Mouse (Mus musculus) thymus, adult 2 months (tissue): ENCODE measurements around the gene Olfr1330. TPM values are rescaled to one million over a fixed set of nuclear protein-coding genes. Genes with fewer than 3 reads are reported as not detected.
"Not testable (repeated sequence)": the region's sequence is repeated elsewhere in the genome, so short reads cannot be mapped to it uniquely, and the experiment has no call there.

Experiments used
- DNase-seq: peaks from one replicate; pipeline ENCODE4 v3.0.0; 2021
- H3K27ac ChIP-seq: fragments of 200-500 bp; 2 replicates; pipeline ENCODE4 v1.5.1; 2012; ENCODE audit warnings: low read length, control low read depth; ENCODE audit not compliant: control insufficient read depth, insufficient read depth
- H3K27me3 ChIP-seq: fragments of 200-500 bp; 2 replicates; pipeline ENCODE4 v1.6.1; 2012; ENCODE audit warnings: mild to moderate bottlenecking, low read length, moderate library complexity, mixed read lengths; ENCODE audit not compliant: control insufficient read depth, insufficient read depth
- H3K36me3 ChIP-seq: fragments of 200-500 bp; 2 replicates; pipeline ENCODE4 v1.6.1; 2012; ENCODE audit warnings: mild to moderate bottlenecking, low read length, moderate library complexity; ENCODE audit not compliant: control insufficient read depth, insufficient read depth
- H3K4me1 ChIP-seq: fragments of 200-500 bp; replicated peaks from 2 replicates; pipeline ENCODE4 v1.6.1; 2012; ENCODE audit warnings: low read length; ENCODE audit not compliant: control insufficient read depth, insufficient read depth
- H3K4me3 ChIP-seq: fragments of 200-500 bp; 2 replicates; pipeline ENCODE4 v1.5.1; 2012; ENCODE audit warnings: mild to moderate bottlenecking, low read length, control low read depth, moderate library complexity; ENCODE audit not compliant: control insufficient read depth, insufficient read depth
- CTCF ChIP-seq: fragments of 200-500 bp; IDR thresholded peaks from 2 replicates; pipeline ENCODE4 v1.5.1; 2012; ENCODE audit warnings: mild to moderate bottlenecking, control low read depth, low read length, moderate library complexity, borderline replicate concordance; ENCODE audit not compliant: control insufficient read depth, poor library complexity, insufficient read depth; ENCODE audit errors: extremely low read depth
- POLR2A ChIP-seq: fragments of 200-500 bp; IDR thresholded peaks from 2 replicates; pipeline ENCODE4 v1.6.1; 2012; ENCODE audit warnings: mild to moderate bottlenecking, low read length, control low read depth, moderate library complexity; ENCODE audit not compliant: control insufficient read depth, poor library complexity, insufficient read depth; ENCODE audit errors: extremely low read depth
- WGBS: fragments of 180-500 bp; shearing (Covaris S2); methylation state at CpG from one replicate; pipeline ENCODE4 v1.1.7; 2018; 5-methylcytosine and 5-hydroxymethylcytosine counted together
- polyA plus RNA-seq: library from polyadenylated mRNA; depleted of rRNA; stranded (reverse); fragments of >200 nt; gene quantifications from 2 replicates; pipeline ENCODE4 v1.2.3, GENCODE M21; 2012; rRNA removed

The Olfr1330 gene
- polyA plus RNA-seq, result not detected in 2 replicates

DNA sequence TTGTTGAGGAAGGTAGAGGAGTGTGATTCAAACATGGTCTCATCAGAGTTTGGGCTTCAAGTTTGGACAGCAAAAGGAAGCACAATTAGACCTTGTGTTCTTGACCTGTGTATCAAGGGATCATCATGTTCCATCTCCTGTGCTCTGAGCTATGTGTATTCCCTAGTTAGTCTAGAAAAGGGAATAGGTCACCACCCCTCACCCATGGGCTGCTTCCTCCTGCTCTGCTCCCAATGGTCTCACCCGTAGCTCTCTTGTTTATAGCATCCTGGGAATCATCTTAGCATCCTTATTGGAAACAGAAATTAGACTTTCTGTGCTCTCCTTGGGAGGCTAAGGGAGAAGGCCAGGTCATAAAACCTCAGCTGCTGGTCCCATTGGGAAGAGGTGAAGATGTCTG lies at the start of gene Olfr1330:
Gene Olfr1330 (plus strand): TSS at position 301 of the 400 bp plus-strand sequence.
- Histone ChIP-seq H3K4me1 (no peaks in the 10 kb centered on the region), H3K36me3 (no peaks in the 10 kb centered on the region), H3K27ac (no peak within 1 kb of the TSS), H3K27me3 (no peaks in the 10 kb centered on the region), H3K4me3 (no peak within 1 kb of the TSS)
- DNase-seq, result no peak
- TF ChIP-seq CTCF (no peak), POLR2A (no peak)
- whole genome bisulfite sequencing, result 89% methylated on average over 1 of the region's 1 CpGs

DNA sequence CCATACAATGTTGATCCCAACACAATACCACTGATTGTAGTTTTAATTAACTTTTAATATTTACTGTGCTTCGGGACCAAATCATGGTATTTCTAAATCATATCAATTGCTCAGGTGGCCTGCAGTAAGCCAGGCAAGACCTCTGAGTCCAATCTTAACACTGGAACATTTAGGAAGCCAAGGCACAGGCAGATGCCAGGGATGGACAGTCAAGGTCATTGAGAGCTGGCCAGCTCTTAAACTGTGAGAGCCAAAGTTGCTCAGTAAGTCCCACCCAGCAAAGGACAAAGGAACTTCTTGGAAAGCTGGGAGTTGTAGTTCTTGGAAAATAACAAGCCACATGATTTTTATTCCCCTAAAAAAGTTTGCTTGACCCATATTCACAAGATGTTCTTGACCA lies 26.6 kb upstream of the Olfr1330 start:
- H3K27me3 ChIP-seq, result no peaks in the 10 kb centered on the region
- no peak overlapping the region for H3K4me3 ChIP-seq
- TF ChIP-seq CTCF, result no peak
- no peak for TF ChIP-seq POLR2A
- H3K4me1 ChIP-seq, result no peaks in the 10 kb centered on the region
- 90% methylated on average over 1 of the region's 1 CpGs for WGBS
- no peak for DNase-seq
- no peaks in the 10 kb centered on the region for H3K36me3 ChIP-seq
- no peak overlapping the region for H3K27ac ChIP-seq

DNA sequence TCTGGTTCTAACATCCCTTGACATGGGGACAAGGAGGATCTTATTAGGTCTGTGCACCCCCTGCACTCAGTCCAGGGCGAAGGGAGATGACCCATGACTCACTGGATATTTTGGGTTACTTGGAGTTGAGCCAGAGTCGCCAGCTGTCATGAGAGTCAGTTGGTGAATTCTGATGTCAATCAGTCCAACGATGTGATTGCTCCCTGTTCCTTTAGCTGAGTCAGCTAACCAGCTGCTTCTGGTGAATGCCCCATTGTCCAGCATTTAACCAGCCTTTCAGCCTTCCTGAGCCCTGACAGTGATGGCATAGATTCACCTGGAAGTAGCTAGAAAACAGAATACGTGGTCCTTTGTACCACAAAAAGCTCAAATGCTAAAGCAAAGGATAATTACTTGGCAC lies 25.7 kb upstream of the Olfr1330 start:
- no peak for TF ChIP-seq POLR2A
- TF ChIP-seq CTCF, result no peak
- Histone ChIP-seq H3K4me3 (no peak overlapping the region), H3K27ac (no peak overlapping the region), H3K36me3 (no peaks in the 10 kb centered on the region), H3K4me1 (no peaks in the 10 kb centered on the region), H3K27me3 (no peaks in the 10 kb centered on the region)
- 62% methylated on average over 4 of the region's 4 CpGs for WGBS
- DNase-seq, result no peak

DNA sequence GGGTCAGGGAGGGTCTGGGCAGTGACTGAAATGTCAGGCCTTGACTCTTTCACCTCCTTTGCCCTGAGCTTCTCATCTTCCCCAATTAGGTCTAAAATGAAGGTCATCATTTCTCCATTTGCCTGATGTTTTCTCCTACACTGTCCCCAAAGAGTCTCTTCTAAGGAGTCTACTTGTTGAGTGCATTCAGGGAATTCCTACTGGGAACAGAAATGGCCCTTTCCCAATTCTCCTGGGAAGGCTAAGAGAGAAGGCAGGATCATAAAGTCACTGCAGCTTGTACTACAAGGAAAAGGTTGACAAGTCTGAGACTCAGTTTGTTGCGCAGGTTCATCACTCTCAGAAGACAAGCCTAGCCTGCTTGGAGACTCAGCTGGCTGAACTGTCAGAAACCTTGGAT lies 24.0 kb upstream of the Olfr1330 start, which contains the start of gene Olfr1331:
Gene Olfr1331 (plus strand): TSS at position 301 of the 400 bp plus-strand sequence.
- Histone ChIP-seq H3K36me3 (no peaks in the 10 kb centered on the region), H3K4me3 (no peak within 1 kb of the TSS), H3K4me1 (no peaks in the 10 kb centered on the region), H3K27ac (no peak within 1 kb of the TSS), H3K27me3 (no peaks in the 10 kb centered on the region)
- no peak for TF ChIP-seq POLR2A
- TF ChIP-seq CTCF, result no peak
- no peak for DNase-seq
- WGBS, result 97% methylated on average over 1 of the region's 1 CpGs

DNA sequence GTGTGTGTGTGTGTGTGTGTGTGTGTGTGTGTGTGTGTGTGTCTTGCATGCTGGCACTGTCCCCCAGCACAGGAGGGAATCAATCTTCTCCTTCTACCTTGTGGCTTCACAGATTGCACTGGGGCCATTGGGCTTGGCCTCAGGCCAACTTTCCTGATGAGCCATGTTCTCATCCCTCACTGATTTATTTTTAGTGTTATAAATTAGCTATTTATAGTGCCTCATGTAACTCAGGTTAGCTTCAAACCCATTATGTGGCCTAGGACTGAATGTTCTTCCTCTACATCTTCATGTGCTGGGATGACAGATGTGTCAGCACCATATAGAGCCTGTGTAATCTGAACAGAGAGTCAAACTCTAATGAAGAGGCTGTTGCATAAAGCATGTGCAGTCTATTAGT lies 20.8 kb upstream of the Olfr1330 start:
- Histone ChIP-seq H3K36me3 (no peaks in the 10 kb centered on the region), H3K27ac (no peak overlapping the region), H3K4me1 (no peaks in the 10 kb centered on the region), H3K4me3 (no peak overlapping the region), H3K27me3 (no peaks in the 10 kb centered on the region)
- TF ChIP-seq CTCF (no peak), POLR2A (no peak)
- no peak for DNase-seq

DNA sequence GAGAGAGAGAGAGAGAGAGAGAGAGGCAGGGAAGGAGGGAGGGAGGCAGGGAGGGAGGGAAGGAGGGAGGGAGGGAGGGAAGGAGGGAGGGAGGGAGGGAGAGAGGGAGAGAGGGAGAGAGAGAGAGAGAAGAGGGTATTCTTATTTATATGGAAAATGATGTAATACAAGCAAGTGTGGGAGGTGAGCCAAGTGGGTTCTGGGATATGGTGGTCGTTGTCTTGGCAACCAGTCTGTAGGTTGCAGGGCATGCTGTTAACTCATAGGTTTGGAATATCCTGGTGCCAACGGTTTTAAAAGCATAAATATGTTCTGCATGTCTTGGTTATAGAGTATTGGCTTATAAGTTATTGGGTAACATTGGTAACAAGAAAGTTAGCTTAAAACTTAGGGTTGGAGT lies 13.6 kb downstream of the Olfr1330 start:
- DNase-seq, result no peak
- no peak for TF ChIP-seq CTCF
- TF ChIP-seq POLR2A, result no peak
- no peaks in the 10 kb centered on the region for H3K36me3 ChIP-seq
- WGBS, result 76% methylated on average over 2 of the region's 2 CpGs
- no peaks in the 10 kb centered on the region for H3K4me1 ChIP-seq
- H3K4me3 ChIP-seq, result no peak overlapping the region
- no peak overlapping the region for H3K27ac ChIP-seq
- H3K27me3 ChIP-seq, result no peaks in the 10 kb centered on the region

DNA sequence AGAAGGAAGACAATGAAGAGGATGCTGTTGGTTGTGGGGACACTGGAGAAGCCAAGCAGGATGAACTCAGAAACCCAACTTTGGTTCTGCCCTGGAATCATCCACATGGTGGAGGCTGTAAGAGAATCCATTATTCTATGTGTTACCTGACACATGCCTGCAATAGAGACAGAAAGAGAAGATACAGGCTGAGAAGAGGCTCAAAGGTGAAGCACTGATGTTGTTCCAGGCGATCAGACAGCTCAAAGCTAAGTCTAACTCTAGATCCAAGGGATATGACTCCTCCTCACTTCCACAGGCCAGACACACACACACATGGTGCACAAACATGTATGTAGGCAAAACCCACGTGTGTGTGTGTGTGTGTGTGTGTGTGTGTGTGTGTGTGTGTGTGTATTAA lies 29.0 kb downstream of the Olfr1330 start, which contains the start of gene Olfr1329:
Gene Olfr1329 (minus strand): TSS at position 101 of the 400 bp plus-strand sequence.
- not testable (repeated sequence) for H3K27me3 ChIP-seq, H3K36me3 ChIP-seq, DNase-seq, H3K4me3 ChIP-seq, H3K4me1 ChIP-seq, H3K27ac ChIP-seq
- 74% methylated on average over 2 of the region's 2 CpGs for WGBS

DNA sequence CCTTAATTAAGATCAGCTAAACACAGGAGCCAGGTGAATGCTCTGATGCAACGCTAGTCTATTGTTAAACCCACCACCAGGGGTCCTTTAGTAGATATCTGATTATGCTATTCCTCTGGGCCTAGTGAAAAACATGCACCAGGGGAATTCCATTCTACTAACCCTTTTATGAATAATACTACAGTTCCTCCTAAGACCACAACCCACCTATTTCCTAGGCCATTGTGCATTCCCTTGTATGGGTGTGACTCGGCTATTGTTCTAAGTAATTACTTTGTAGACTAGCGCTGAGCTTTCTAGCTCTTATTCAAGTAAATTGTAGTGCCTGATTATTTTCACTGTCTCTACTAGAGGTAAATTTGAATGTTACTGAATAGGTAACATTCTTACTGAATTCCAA lies 42.9 kb downstream of the Olfr1330 start:
- H3K4me3 ChIP-seq, H3K27me3 ChIP-seq, H3K36me3 ChIP-seq, H3K4me1 ChIP-seq, H3K27ac ChIP-seq, DNase-seq: not testable (repeated sequence)
- 92% methylated on average over 3 of the region's 3 CpGs for WGBS
